Comparison of ENCODE assay signal across 8 mouse cellular contexts in the genomic region with DNA sequence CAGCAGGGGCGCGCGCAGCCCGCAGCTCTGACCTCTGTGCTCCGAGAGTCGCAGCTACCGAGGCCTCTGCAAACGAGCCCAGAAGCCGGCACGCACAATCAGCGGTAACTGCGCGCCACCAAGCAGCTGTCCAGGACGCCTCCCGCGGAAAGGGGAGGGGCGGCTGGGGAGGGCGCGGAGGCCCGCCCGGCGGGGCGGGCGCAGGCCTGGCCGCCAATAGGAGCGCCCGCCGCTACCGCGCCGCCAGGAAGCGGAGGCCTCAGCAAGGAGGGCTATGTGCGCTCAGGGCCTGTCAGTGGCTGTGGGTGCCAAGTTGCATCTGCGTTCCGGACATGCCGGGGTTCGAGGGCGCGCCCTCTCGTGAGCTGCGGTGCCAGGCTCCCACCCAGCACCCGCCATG.
DNase-seq lines count a peak whose midpoint lies in the region; ATAC-seq and TF ChIP-seq lines count a peak whose summit lies in the region.
"Not testable (repeated sequence)": the region's sequence is repeated elsewhere in the genome, so short reads cannot be mapped to it uniquely, and the experiment has no call there.

No protein-coding gene starts in this region.

- H3K9me3 ChIP-seq in forebrain, embryonic 14.5 days (replicated peaks; ENCODE audit: control insufficient read depth, low read length); heart, postnatal 0 days (replicated peaks; ENCODE audit: control insufficient read depth, low read length); kidney, embryonic 15.5 days (replicated peaks); limb, embryonic 15.5 days; midbrain, embryonic 12.5 days: not testable (repeated sequence)

- not testable (repeated sequence) for H3K36me3 ChIP-seq in forebrain, embryonic 14.5 days (ENCODE audit: control insufficient read depth, insufficient read depth, low read length); heart, postnatal 0 days (replicated peaks; ENCODE audit: control insufficient read depth, insufficient read depth, low read length); kidney, embryonic 15.5 days; limb, embryonic 15.5 days; midbrain, embryonic 12.5 days

- not testable (repeated sequence) for H3K27ac ChIP-seq in forebrain, embryonic 14.5 days (ENCODE audit: low read depth, low read length); heart, postnatal 0 days (ENCODE audit: low read depth); kidney, embryonic 15.5 days; limb, embryonic 15.5 days; midbrain, embryonic 12.5 days (replicated peaks)

- H3K4me3 ChIP-seq in forebrain, embryonic 14.5 days (ENCODE audit: low read depth, low read length): peak overlapping the region; percentile 29
- peak overlapping the region; percentile 46 for H3K4me3 ChIP-seq in heart, postnatal 0 days (ENCODE audit: low read depth, low read length)
- peak overlapping the region; percentile 51 for H3K4me3 ChIP-seq in kidney, embryonic 15.5 days (replicated peaks)
- H3K4me3 ChIP-seq in limb, embryonic 15.5 days: peak overlapping the region; percentile 49
- H3K4me3 ChIP-seq in midbrain, embryonic 12.5 days: peak overlapping the region; percentile 45

- not testable (repeated sequence) for TF ChIP-seq EP300 in heart, postnatal 0 days (IDR thresholded peaks at IDR 0.05; ENCODE audit: low read depth)

- TF ChIP-seq CTCF in heart, postnatal 0 days (IDR thresholded peaks at IDR 0.05; ENCODE audit: low read depth): not testable (repeated sequence)

- WGBS in forebrain, embryonic 14.5 days: under 1% methylated on average over 30 of the region's 42 CpGs
- 1% methylated on average over 36 of the region's 42 CpGs for WGBS in heart, postnatal 0 days
- WGBS in kidney, embryonic 15.5 days: 1% methylated on average over 41 of the region's 42 CpGs
- WGBS in limb, embryonic 15.5 days: under 1% methylated on average over 41 of the region's 42 CpGs
- WGBS in midbrain, embryonic 12.5 days: 2% methylated on average over 39 of the region's 42 CpGs

- DNase-seq in 416B (ENCODE audit: low read depth): peak; percentile 15
- DNase-seq in adrenal gland, postnatal 4 days (ENCODE audit: low spot score in 2 of 2): peak; percentile 3 to 5
- DNase-seq in forebrain, embryonic 14.5 days (ENCODE audit: low spot score): peak; percentile 48
- DNase-seq in heart, postnatal 0 days (ENCODE audit: low spot score): peak; percentile 14
- DNase-seq in right cerebral cortex, postnatal 25 days: peak; percentile 16

- peak overlapping the region; percentile 33 for H3K4me2 ChIP-seq in forebrain, embryonic 14.5 days (ENCODE audit: low read length)
- H3K4me2 ChIP-seq in heart, postnatal 0 days (ENCODE audit: low read depth, low read length): peak overlapping the region; percentile 53
- peak overlapping the region; percentile 60 for H3K4me2 ChIP-seq in kidney, embryonic 15.5 days
- peak overlapping the region; percentile 52 for H3K4me2 ChIP-seq in limb, embryonic 15.5 days
- H3K4me2 ChIP-seq in midbrain, embryonic 12.5 days (replicated peaks): peak overlapping the region; percentile 47

- peak overlapping the region; percentile 35; the same call in 1 of the 2 replicates for H3K9ac ChIP-seq in forebrain, embryonic 14.5 days (ENCODE audit: low read length)
- H3K9ac ChIP-seq in heart, postnatal 0 days (replicated peaks; ENCODE audit: low read depth, low read length); midbrain, embryonic 12.5 days (replicated peaks): not testable (repeated sequence)
- H3K9ac ChIP-seq in kidney, embryonic 15.5 days: peak overlapping the region; percentile 47
- peak overlapping the region; percentile 31; the same call in 1 of the 2 replicates for H3K9ac ChIP-seq in limb, embryonic 15.5 days

- H3K4me1 ChIP-seq in forebrain, embryonic 14.5 days (ENCODE audit: control insufficient read depth, insufficient read depth, low read length); heart, postnatal 0 days (ENCODE audit: control insufficient read depth, insufficient read depth); kidney, embryonic 15.5 days; limb, embryonic 15.5 days; midbrain, embryonic 12.5 days: not testable (repeated sequence)

- peak; percentile 69; the same call in 1 of the 2 replicates for ATAC-seq in forebrain, embryonic 14.5 days
- ATAC-seq in heart, postnatal 0 days (ENCODE audit: insufficient read depth, low read depth): peak; percentile 77
- ATAC-seq in kidney, embryonic 15.5 days (replicated peaks; ENCODE audit: low FRiP score): peak; percentile 93
- peak; percentile 58; the same call in 1 of the 2 replicates for ATAC-seq in limb, embryonic 15.5 days (ENCODE audit: insufficient number of reproducible peaks, low FRiP score, low TSS enrichment, low read depth)
- ATAC-seq in midbrain, embryonic 12.5 days (ENCODE audit: low FRiP score, low read depth): peak; percentile 70; the same call in 1 of the 2 replicates

- not testable (repeated sequence) for H3K27me3 ChIP-seq in forebrain, embryonic 14.5 days (replicated peaks; ENCODE audit: control insufficient read depth, insufficient read depth, low read length); heart, postnatal 0 days (ENCODE audit: control insufficient read depth, insufficient read depth, low read length); kidney, embryonic 15.5 days; limb, embryonic 15.5 days; midbrain, embryonic 12.5 days
